Mouse (Mus musculus) left cerebral cortex, postnatal 36 days (tissue): ENCODE measurements around the gene Rrh. TPM values are rescaled to one million over a fixed set of nuclear protein-coding genes. Genes with fewer than 3 reads are reported as not detected.

ENCODE experiments used
- DNase-seq, 2 experiments: peaks; one replicate each; pipeline ENCODE4 v3.0.0; 2021 to 2022; ENCODE audit warnings: low spot score in 2 of 2, mixed read lengths in 1 of 2
- intact Hi-C: fragments of 180-260 bp; cut with DNase I; formaldehyde crosslinking; loops from one replicate; pipeline ENCODE4 v1.15.1; 2025
- total RNA-seq, 2 experiments: library from RNA; stranded (reverse); gene quantifications; 2 replicates each; pipeline ENCODE4 v1.2.3; 2021

The Rrh gene
- under 1 TPM; 0.76 to 0.97 TPM for total RNA-seq

DNA sequence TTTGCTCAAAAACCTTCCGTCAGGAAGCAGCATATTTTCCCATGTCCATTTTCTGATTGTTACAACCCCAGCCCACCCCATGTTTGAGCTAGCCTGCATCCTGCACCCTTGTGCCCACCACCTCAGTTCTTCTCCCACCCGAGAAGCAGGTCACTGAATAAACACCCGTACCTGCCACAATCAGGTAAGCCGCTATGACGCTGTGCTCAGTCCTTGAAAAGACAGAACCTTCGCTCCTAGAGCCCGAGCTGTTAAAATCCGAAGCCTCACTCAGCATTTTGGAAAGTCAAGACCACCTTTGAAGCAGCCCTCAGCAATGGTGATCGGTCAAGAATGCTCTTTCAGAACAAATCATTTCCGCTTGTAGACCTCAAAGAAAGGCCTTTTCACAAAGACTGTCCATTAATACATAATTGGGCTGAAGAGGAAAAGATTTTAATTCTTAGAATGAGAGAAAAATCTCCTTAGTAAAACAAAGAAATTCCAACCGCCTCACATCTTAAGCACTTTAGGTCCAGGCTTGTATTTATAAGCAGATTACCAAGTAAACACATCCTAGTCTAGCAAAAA lies at the start of gene Rrh:
Rrh (minus strand) TSS at position 382 of the 570 bp plus-strand sequence.
- no peak for DNase-seq
- intact Hi-C loops: loop anchor here (5.0 kb wide), 1 partner anchor 255 kb away; no protein-coding TSS in a partner anchor

DNA sequence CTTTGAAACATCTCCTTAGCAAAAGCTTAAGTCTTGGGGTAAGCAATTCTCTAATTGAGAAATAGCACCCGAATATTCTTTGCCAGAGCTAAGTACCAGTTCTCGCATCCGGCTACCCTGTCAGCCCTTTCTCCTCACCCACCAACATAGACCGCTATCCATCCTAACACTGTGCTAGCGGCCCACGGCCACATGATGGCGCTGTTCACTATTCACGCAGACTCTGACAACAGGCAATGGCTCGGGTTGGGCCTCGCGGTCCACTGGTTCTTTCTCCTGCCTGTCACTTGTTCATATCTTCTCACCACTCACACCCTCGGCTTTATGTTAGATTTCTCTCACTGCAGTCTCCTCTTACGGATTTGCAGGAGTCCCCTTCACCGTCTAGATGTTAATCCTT lies 41.3 kb upstream of the Rrh start:
- no peak for DNase-seq
- intact Hi-C loops: no loop called here

DNA sequence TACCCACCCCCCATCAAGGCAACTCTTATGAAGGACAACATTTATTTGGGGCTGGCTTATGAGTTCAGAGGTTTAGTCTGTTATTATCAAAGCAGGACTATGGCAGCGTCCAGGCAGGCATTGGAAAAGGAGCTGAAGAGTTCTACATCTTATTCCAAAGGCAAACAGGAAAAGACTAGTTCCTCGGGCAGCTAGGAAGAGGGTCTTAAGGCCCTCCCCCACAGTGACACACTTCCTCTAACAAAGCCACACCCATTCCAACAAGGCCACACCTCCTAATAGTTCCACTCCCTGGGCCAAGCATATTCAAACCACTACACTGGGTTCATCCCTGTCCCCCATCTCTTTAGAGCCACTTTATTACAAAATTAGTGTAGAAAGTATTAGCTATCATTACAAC lies 40.2 kb upstream of the Rrh start:
- intact Hi-C loops: no loop called here

DNA sequence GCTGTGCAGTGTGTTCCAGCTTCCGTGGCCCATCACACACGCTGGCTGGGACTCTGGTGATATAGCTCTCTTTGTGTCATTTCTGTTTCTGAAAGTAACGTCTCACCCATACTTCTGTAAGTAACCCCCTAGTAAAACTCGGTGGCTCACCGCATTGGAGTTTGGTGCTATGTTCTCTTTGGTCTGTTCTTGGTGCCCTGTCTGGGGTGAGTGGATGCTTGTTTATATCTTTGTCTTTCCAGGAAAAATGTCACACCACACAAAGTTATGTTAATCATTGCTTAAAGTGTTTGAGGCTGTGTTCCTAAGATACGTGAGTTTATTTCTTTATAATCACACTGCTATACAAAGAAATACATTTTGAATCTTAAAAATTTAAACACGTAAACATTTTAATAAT lies 24.5 kb upstream of the Rrh start:
- no peak for DNase-seq
- intact Hi-C loops: no loop called here

More for the DNA sequence above, 40.2 kb upstream of the Rrh start:
- DNase-seq: no peak

DNA sequence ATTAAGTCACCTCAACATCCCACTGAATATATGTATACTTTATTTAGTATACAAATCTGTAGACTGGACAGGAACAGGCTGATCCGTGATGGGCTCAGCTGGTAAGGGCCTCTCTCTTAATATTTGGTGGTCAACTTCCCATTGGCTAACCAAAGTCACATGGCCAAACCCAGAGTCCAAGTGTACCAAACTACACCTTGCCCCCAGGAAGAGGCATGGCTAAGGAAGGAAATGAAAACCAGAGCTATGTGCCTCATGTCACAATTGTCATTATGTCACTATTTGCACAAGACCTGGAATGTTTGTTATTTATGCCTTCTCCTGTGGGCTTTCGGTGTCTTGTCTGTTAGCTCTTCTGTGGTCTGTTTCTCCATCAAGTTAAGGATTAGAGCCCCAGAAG lies 23.5 kb upstream of the Rrh start:
- intact Hi-C loops: no loop called here
- no peak for DNase-seq

DNA sequence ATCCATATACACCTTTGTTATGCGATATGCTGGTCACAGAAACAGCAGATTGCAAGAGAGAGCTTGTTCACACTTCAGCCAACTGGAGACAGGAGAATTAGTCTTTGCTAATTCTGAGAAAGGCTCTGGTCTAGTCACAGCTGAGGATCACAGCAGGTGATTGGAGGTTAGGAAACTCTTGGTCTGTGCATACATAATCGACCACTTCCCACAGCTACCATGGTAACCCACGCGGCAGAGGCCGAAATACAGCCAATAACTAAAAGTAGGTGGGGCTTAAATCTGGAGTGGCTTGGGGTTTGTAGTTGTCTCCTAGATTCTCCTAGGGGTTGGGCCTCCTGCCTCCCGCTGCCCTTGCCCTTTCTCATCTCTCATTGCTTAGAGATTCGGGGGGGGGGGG lies 15.6 kb upstream of the Rrh start:
- intact Hi-C loops: no loop called here
- no peak for DNase-seq

DNA sequence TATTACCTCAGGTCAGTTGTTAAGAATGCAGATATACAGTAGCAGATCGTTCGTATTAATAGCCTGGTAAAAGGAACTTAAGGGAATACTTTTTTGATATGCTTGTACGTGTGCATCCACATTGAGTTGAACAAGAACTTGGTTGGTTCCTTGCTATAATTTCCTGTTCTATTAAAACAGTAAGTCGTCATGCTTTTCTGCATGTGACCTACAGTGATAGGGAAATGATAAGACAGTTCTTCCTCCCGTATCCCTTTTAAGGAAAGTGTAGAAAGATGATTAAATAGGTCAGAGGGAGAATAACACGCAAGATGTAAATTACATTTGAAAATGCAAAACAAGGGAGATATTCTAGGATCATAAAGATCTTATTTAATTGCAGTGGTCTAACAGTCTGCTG lies 14.6 kb upstream of the Rrh start:
- intact Hi-C loops: no loop called here
- DNase-seq: no peak

DNA sequence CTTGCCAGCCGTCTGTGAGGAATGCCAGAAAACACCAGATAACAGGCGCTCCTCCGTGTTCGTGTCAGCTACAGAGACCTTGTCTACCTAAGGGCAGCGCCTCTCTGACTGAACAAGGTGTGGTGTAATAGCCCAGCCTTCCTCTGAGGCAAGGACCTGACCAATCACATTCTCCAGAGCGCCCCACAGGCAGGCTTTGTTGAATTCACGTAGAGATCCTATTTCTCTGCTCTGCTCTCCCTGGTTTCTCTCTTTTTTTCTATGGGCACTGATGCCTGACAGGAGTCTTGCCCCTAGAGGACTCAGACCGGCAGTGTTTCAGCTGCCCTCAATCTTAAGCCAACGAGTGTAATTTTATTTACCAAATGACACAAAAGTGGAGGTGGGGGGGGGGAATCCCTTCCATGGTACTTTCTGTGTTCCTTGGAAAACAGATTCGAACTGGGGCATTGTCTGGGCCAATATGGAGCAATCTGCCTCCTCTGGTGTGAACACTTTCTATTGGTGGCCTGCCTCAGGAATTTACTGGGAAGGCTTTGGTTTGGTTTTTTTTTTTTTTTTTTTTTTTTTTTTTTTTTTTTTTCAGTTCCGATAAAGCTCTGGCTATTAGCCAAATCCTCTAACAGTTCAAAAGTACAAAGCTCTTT lies 13.8 kb upstream of the Rrh start:
- no peak for DNase-seq
- intact Hi-C loops: no loop called here

DNA sequence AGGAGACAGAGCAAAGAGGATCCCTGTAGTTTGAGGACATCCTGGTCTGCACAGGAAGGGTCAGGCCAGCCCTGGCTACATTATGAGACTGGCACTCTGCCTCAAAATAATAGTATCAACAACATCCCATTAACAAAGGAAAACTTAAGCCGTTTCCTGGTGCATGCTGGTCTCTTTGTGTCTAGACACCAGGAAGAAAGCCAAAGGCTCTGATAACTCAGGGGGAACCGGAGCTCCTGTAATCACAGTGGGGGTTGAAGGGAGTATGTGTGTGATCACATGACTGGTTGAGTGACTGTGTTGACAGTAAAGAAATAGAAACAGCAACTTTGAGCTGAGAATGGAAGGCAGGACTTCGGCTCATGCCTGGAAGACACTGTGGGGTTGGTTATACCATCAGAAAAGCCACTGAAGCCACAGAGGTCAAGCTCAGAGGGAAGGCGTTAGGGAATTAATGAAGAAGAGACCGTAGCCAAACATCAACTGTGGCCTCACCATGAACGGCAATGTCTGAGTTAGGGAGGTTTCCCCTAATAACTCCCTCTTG lies 13.1 kb upstream of the Rrh start, which contains the start of gene Cfi:
Cfi (plus strand) TSS at position 497 of the 547 bp plus-strand sequence.
- no peak for DNase-seq
- intact Hi-C loops: no loop called here

DNA sequence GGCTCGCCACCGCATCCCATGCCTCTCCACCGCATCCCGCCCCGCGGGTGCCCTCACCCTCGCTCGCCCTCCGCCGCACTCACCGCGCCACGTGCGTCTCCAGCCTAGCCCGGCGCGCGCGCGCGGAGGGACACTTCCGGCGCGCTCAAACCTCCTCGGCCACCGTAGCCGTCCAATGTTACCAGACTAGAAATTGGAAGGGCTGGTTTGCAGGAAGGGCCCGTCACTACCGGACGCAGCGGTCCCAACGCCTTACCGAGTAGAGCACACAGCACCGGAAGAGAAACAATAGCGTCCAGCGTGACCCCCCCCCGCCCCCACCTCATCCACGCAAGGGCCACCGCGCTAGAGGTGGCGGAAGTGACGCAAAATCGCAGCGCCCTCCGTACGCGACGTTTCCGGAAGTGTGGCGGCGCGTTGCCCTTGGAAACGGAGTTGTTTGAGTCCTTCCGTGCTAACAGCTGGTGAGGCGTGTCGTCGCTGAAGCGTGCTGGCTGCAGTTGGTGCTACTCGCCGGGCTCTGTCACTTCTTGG lies 8.7 kb upstream of the Rrh start, which contains the start of gene Gar1:
Gar1 (minus strand) TSS at position 362 of the 534 bp plus-strand sequence.
- intact Hi-C loops: loop anchor here (1.0 kb wide), 1 partner anchor 47 kb away; the partner anchor contains the start of gene Pla2g12a
- DNase-seq: peak; percentile 96 to 98

DNA sequence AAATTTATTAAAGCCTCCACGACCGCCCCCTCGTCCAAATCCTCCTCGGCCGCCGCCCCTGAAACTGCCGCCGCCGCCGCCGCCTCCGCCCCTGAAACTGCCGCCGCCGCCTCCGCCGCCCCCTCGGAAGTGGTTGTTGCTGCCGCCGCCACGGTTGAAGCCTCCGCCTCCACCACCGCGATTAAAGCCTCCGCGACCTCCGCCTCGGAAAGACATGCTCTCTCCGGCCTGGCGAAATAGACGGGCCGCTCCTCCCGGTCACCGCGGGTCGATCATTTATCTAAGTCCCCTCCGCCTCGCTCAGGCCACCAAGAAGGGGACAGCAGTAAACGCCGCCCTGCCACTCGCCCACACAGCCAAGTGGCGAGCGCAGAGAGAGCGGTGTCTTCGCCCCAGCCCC lies 8.2 kb upstream of the Rrh start:
- intact Hi-C loops: loop anchor here (1.0 kb wide), 1 partner anchor 48 kb away; the partner anchor contains the start of gene Pla2g12a

DNA sequence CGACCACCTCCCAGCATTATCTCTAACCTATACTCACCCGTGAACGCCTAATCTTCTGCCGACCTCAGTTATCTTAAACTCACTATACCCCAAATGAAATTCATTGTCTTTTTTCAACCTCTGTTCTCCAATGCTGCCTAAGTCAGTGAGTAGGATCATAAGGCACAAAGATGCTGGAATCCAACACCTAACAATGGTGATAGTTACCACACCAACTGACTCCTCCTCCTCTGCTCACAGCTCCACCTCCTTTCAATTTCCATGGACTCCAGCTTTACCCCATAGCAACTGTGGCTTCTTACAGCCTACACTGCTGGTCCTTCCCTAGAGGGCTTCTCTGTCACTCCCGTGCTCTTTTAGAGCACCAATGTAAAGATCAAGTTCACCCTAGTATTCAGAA lies 5.3 kb upstream of the Rrh start:
- DNase-seq: no peak
- intact Hi-C loops: no loop called here

More for the DNA sequence above, 8.2 kb upstream of the Rrh start:
- DNase-seq: no peak

DNA sequence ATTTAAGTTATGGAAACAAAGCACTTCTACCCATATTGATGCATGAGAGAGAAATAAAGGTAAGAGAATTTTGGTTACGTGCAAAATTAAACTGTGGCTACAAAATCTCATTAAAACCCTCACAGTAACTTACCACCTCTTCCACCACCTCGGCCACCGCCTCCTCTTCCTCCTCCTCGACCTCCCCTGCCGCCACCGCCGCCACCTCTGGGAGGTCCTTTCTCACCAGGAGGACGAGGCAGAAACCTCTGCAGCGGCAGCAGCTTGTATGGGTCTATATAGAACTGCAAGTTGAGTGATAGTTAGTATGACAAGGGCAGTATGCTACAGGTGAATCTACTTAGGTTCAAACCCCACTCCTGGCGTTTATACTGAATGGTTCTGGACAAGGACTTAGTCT lies 4.3 kb upstream of the Rrh start:
- no peak for DNase-seq
- intact Hi-C loops: no loop called here

DNA sequence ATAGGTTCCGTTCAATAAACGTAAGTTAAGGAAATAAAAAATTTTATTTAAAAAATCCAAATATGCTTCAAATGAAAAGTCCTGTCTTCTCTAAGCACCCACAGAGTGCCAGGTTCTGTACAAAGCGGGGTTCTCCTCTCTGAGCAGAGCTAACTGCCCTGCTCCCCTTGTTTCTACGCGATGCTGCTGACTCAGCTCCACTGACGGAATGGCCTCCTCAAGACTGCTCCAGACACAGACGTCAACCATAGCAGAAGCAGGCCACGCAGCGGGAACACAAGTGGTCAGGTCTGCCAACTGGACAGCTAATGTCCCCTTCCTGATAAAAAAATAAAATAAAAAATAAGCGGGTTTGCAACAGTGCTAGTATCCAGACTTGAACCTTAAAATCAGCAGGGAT lies 2.5 kb upstream of the Rrh start:
- no peak for DNase-seq
- intact Hi-C loops: loop anchor here (5.0 kb wide), 1 partner anchor 252 kb away; no protein-coding TSS in a partner anchor

DNA sequence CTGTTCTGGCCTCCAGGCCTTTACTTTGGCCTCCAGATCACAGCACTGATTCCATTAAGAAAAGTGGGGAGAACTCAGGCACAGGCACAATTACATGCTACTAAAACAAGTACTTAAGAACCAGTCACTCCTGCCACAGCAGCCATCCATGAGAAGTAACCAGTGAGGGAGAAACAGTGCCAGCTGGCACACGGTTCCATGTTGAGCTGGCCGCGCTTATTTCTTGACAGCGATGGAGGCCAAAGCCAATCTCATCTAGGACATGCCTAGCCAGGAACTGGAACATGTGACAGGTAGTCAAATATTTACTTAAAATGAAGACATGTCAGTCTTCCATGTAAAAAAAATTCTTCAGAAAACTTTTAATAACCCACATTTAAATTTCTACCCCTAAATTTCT lies 1.8 kb upstream of the Rrh start:
- intact Hi-C loops: loop anchor here (5.0 kb wide), 1 partner anchor 253 kb away; no protein-coding TSS in a partner anchor
- DNase-seq: no peak

DNA sequence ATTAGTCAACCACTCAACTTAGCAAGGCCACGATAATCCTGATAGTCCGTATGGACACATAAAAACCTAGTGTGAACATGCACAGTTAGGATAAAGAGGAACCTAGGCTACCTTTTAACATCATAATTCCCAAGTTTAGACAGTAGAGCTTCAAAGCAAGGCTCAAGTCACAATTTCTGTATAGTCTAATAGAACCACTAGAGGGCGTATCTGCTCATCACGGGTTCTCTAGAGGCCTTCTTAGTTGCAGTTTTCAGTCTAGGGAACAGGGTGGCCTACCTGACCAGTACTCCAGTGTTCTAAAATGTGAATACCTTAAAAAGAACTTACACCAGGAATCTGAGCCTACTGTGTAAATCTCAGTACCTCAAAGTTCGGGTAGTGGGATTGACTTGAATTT lies 906 bp upstream of the Rrh start:
- DNase-seq: no peak
- intact Hi-C loops: loop anchor here (5.0 kb wide), 1 partner anchor 254 kb away; no protein-coding TSS in a partner anchor

DNA sequence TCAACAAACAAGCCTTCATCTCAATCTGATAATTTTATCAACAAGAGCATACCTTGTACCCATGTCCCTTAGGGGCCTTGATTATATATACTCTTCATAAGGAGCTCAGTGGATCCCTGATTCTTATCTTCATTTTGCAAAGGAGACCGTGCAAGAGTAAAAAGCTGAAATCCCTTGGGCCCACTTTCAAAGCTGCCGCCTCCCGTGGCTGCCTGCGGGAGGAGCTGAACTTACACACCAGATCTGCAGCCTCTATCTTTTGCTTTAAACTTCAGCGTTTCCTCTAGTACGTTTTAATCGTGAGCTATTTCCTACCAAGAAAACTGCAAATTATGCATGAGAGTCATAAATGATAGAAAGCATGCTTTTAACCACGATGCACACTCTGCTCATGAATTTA lies 651 bp downstream of the Rrh start:
- intact Hi-C loops: loop anchor here (5.0 kb wide), 1 partner anchor 256 kb away; no protein-coding TSS in a partner anchor

DNA sequence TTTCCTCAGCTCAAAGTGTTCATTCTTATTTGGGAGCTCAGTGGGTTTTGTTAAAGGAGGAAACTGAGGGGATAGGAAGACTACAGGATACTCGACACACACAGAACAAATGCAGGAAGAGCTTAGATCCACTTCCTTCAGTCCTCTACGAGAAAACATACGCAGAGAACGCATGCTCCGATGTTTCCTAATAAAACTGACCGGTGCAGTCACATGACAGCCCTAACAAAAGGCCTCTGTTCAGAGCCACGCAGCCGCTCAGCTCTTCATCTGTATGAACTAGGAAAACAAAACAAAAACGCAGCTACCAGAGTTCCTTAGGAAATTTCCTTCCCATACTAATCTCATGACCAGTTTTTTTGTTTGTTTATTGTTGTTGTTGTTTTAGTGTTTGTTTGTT lies 1.5 kb downstream of the Rrh start:
- no peak for DNase-seq
- intact Hi-C loops: loop anchor here (5.0 kb wide), 1 partner anchor 256 kb away; no protein-coding TSS in a partner anchor

More for the DNA sequence above, 651 bp downstream of the Rrh start:
- DNase-seq: no peak

DNA sequence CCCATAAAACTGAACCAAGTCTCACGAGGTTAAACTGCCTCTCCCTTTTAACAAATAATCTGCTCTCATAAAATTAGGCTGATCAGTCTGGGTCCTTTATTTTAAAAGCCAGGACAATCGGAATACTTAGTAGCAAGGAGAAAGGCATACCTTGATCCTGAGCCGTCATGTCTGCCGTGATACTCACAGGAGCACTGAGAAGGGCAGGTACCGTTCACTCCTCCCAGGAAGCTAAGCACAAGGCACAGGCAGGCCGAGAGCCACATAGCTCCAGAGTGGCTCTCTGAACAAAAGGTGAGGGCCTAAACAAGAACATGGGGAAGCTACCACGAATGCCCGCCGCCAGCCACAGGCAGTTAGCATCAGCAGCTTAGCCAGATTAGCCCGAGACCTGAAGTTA lies 18.6 kb downstream of the Rrh start, which contains the start of gene Lrit3:
Lrit3 (minus strand) TSS at position 266 of the 400 bp plus-strand sequence.
- DNase-seq: no peak
- intact Hi-C loops: no loop called here

DNA sequence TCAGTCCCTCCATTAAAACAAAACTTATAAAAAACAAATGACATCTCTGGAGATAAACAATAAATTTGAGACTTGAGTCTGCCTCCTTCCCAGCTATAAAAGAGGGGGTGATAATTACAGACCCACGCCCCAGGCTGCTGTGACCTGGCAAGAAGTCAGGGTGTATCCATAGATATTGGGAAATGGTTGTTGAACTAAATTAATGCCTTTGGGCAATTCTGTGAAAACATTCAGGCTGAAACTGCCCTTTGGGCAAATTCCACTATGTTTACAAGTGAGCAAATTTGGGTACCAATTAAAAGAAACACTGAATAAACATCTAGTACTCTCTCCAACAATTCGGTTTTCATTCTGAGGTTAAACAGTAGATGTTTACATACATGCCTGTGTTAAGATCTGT lies 23.4 kb downstream of the Rrh start:
- intact Hi-C loops: no loop called here
- DNase-seq: no peak
